Mouse (Mus musculus) layer of hippocampus, postnatal 14 days (tissue): ENCODE data around the gene Zfp385a. TPM values are rescaled to one million over a fixed set of nuclear protein-coding genes. Genes with fewer than 3 reads are reported as not detected.
"Not testable (repeated sequence)": the region's sequence is repeated elsewhere in the genome, so short reads cannot be mapped to it uniquely, and the experiment has no call there.

Source experiments
- DNase-seq, 2 experiments: peaks; one replicate each; pipeline ENCODE4 v3.0.0; 2021 to 2022; ENCODE audit warnings: low spot score in 2 of 2, mixed read lengths in 1 of 2
- total RNA-seq, 2 experiments: library from RNA; stranded (reverse); gene quantifications; 2 replicates each; pipeline ENCODE4 v1.2.3; 2021

The Zfp385a gene
- total RNA-seq, 2 experiments from 2014 or later, result 43.2 to 44.4 TPM

DNA sequence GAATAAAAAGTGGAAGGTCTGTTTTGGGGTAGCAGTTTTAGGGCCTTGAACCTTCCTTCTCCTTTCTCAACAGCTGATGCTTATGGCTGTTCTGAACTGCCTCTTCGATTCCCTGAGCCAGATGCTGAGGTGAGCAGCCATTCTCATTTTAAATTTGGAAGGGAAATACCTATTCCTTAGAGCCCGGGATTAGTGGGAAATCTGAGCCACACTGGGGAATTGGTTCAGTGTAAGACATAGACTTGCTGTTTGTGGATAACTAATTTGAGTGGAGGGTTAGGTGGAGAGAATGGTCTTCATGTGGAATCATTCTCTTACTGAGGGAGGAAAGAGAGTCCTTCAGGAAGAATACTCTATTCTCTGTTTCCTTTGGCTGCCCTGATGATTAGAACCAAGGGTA is 45.2 kb downstream of the Zfp385a start:
- no peak for DNase-seq

DNA sequence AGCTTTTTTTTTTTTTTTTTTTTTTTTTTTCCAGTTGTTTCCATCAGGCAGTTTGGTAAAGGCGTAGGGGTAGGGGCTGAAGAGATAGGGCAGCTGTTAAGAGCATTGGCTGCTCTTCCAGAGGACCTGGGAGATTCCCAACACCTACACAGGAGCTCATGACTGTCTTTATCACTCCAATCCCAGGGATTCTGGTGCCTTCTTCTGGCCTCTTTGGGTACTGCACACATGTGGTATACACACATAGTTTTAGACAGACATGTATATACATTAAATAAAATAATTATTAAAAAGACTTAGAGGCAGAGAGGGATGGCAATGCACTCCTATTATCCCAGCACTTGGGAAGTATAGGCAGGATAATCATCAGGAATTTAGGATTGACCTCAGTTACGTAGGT is 46.5 kb downstream of the Zfp385a start:
- DNase-seq, result no peak

DNA sequence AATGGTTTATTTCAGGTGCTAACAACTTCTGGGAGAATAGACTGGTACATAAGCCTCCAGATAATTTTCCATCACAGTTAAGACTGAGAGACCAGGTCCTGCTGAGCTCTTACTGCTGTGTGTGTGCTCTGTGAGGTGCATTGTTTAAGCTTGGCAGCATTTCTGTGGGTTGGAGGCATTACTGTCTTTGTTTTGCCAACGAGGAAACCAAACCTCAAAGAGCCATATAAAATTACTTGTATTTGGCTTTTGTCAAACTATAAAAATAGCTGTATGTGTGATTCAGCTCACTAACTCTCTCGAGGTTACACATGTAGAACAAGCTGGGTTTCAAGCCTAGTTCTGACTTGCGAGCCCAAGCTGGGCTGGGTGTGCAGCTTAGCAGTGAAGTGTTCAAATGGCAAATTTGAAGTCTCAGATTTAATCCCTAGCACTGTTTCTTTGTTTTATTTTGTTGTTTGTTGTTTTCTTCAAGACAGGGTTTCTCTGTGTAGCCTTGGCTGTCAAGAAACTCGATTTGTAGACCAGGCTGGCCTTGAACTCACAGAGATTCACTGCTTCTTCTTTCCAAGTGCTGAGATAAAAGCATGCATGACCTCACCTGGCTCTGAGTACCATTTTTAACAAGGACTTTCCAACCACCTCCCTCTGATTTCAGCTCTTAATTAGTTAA is 47.1 kb downstream of the Zfp385a start:
- no peak for DNase-seq

DNA sequence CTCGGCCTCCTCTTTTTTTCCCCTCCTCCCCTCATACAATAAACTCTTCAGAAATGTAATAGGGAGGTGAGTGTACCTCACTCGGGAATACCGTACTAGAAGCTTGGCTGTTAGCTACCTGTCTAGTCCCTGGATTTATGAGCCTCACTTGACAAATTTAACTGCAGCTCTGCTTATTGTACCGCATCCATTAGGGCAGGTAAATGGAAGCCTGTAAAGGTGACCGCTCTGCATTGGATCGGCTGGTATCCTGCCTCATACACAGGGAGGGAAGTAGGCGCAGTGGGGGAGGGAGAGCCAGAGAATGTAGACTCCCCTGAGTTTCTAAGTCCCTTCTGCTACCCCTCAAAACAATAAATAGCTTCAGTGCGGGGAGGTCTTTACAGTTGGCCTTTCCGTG is 49.0 kb downstream of the Zfp385a start:
- DNase-seq, result no peak

DNA sequence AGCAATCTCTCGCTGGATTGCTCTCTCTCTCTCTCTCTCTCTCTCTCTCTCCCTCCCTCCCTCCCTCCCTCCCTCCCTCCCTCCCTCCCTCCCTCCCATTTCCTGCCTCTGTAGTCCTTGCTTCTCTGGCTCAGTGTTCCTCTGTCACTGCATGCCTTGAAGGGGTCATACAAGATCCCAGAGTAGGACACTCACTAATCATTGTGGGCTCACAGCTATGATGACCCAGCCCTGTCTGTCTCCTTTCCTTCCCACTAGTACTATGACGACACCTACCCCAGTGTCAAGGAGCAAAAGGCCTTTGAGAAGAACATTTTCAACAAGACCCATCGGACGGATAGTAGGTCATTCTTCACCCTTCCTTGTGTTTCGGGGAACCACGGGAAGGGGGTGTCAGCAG is 49.5 kb downstream of the Zfp385a start:
- no peak for DNase-seq

DNA sequence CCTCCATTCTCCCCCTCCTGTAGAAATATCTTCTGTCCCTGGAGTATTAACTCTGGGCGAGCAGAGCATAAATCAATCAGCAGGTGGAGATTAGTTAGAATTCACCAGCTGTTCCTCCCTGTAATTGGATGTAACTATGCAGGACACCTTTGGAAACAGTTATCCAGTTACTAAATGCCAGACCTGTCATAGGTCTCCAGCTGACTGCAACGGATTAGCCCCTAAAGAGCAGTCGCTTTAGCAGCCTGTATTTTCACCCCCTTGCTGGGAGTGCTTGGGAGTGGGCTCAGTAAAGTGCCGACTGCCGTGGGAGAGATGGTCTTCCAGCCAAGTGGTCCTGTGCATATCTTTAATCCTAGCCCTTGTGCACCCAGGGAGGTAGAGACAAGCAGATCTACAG is 50.3 kb downstream of the Zfp385a start:
- DNase-seq, result no peak

DNA sequence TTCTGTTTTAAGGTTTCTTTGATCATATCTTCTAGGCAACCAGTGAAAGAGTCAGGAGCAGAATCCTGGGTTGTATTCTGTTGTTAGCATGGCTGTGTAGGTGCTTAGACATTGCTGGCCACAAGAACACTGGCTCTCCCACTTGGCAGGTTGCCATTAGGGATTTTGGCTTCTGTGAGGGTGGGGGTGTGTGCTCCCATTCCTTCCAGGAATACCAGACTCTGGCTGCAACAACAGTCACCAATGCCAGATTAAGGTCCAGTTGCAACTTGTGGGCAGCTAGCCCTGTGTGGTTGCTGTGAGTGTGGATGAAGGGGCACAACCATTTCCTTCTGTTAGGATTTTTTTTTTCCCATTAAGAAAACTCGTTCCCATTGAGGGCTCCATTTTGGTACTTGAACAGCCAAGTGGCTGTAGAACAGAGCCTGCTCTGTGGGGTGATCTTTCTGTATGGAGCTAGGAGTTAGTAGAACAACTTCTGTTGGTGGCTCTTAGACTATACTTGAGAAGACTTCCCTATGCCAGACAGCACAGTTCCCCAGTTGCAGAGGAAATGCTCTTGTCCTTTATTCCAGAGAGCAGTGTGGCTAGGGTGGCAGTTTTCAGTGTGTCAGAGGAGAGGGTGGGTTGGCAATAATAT is 54.0 kb downstream of the Zfp385a start:
- DNase-seq, result peak in 1 of 2 experiments; percentile 79

DNA sequence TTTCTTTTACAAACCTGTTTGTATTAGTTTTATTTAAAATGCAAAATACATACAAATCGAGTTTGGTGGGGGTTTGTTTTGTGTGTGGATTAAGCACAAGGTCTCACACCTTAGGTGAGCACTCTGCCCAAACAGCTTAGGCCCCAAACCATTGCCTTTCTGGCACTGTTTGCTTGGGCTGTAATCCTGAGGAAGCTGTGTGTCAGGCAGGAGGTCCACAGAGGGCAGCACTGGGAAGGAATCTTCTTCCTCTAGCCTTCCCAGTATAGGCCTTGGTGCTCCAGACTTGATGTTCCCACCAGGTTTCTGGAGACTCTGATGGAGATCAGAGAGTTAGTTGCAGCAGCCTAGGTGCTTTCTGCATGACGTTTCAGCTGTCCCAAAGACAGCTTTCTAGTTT is 55.2 kb downstream of the Zfp385a start:
- no peak for DNase-seq

DNA sequence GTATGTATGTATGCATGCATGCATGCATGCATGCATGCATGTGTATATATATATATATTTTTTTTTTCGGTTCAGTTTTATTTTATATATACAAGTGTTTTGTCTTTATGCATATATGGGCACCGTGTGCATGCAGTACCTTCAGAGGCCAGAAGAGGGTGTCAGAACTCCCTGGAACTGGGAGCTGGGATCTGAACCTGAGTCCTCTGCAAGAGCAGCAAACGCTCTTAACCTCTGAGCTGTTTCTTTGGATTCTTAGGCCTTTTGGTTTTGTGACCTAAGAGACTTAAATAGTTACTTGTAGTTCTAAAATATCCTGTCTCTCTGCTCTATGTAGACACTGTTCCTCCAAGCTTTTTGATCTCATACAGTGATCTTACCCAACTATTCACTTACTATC is 55.8 kb downstream of the Zfp385a start:
- peak in 1 of 2 experiments; percentile 36 for DNase-seq

DNA sequence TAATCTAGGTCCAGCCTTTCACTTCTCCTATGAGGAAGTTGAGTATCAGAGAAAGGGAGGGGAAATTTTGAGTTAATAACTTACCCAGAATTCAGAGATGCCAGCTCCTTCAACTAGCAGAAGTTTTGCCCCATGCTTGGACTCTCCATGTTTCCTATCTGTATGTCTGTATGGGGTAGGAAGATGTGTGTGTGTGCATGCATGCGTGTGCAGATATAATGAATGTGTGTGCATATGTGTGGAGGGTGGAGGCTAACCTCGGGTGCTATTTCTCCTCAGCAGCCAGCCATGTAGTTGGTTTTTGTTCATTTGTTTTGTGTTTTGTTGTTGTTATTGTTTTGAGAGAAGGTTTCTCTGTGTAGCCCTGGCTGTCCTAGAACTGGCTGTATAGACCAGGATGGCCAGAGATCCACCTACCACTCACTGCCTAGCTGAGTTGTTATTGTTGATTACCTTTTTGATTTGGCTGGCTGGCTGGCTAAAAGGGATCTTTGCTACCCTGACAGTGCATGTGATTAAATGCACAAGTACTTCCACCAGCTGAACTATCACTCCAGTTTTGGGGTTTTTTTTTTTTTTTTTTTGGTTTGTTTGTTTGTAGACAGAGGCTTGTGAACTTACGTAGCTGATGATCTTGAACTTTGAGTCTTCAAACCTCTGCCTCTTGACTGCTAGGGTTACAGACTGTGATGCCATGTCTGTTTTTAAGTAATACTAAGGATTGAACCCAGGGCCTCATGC is 58.3 kb downstream of the Zfp385a start:
- DNase-seq, result no peak

DNA sequence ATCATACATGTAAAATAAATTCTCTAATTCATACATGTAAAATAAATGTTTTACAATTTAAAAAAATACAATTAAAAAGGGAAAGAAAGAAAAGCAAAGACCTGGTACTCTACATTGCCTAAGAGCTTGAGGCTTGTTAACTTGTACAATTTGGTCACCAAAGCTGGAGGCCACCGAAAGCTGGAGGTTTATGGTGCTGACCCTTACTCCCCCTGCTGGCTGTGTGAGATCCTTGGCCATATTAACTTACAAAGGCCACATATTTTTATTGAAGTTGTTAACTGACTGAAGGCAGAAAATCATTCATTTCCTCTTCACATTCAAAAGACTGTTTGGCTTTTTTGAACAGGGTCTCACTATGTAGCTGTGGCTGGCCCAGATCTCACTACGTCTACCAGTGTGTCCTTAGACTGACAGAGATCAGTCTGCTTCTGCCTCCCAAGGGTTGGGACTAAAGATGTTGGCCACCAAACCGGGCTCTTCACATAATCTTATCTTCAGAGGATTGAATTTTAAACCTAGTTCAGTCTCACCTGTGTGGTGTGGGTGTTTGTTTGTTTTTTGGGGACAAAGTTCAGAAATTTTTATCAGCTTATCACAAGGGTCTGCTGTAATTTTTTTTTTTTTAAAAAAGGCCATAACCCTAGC is 59.0 kb downstream of the Zfp385a start:
- DNase-seq, result no peak

DNA sequence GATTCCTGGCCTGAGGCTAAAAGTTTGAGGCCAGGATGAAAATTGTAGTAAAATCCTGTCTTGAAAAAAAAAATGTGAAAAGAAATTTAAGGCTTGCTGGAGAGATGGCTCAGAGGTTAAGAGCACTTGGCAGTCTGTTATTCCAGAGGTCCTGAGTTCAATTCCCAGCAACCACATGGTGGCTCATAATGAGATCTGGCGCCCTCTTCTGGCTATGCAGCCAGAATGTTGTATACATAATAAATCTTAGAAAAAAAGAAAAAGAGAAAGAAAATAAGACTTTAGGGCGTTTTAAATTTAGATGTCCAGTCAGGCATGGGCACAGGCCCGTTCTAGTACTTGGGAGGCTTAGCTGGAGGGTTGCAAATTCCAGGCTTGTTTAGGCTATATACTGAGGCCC is 60.1 kb downstream of the Zfp385a start:
- no peak for DNase-seq

DNA sequence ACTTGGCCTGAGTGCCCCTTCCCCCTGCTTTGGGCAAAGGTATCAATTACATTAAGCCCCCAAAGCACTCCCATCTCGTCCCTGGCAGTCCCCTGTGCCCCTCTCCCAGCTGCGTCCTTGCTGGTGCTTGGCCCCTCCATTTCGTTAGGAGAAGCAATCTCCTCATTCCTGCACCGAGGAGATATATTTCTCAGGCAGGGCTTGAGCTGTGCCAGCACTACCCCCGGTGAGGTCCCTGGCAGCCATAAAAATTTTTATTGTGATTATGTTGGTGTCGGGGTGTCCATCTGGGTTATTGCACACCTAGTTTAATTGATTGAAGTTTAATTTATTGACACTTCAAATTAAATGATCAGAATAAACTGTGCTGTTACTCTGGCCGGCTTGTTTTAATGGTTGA is 61.9 kb downstream of the Zfp385a start:
- DNase-seq, result no peak

DNA sequence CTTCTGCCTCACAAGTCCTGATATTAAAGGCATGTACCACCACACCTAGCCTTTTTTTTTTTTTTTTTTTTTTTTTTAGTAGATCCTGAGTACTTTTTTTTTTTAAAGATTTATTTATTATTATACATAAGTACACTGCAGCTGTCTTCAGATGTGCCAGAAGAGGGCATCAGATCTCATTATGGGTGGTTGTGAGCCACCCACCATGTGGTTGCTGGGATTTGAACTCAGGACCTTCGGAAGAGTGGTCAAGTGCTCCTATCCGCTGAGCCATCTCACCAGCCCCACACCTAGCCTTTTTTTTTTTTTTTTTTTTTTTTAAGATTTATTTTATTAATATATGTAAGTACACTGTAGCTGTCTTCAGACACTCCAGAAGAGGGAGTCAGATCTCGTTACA is 64.0 kb downstream of the Zfp385a start:
- DNase-seq, result not testable (repeated sequence)

DNA sequence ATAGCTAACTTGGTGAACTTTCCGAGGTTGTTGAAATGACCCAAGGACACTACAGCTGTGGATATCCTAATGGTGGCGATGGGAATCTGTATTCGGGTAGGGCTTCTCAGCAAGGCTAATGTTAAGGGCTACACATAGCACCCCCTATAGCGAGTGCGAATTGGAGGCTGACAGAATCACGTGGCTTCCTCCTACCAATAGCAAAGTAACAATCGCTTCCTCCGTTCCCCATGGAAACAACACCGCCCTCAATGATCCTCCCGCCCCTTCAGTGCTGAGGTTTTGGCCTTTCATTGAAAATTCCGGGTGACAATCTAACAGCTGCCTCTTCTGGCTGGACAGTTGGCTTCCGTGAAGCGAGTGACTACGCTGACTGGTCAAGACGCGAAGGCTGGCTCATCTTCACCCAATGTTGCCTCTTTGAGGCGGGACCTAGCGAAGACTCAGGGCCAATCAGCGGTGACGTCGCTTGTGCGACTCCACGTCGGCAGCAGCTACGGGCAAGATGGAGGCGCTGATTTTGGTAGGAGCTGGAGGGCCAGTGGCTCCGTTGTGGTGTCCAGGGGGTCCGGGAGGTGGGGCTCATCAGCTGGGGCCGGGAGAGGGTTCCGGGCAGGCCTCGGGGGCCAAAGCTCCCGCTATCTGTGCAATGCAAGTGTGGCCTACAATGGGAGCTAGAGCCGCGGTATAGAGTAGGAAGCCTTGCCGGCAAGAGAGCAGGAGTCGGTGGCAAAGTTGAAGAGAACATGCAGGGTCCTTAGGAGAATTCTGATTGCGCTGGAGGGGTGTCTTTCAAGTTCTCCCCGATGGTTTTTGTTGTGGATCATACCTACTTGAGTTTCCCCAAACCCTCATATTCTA is 67.2 kb downstream of the Zfp385a start, which contains the start of gene Copz1:
Gene Copz1 (plus strand): TSS at position 296 of the 861 bp plus-strand sequence.
- peak; percentile 94 to 99 for DNase-seq

DNA sequence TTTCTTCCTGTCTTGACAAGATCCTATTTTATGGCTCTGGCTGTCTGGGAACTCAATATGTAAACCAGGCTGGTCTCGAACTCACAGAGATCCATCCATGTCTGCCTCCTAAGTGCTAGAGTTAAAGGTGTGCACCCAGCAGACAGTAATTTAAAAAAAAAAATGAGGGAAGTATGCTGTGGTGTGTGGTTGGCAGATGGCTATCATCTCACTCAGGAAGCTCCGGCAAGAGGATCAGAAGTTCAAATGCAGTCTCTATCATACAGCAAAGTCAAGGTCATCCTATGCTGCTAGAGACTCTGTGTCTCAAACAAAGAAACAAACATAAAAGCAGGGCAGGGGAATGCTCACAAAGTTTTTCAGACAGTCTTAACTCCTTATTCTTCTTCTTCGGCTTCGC is 71.0 kb downstream of the Zfp385a start:
- no peak for DNase-seq

DNA sequence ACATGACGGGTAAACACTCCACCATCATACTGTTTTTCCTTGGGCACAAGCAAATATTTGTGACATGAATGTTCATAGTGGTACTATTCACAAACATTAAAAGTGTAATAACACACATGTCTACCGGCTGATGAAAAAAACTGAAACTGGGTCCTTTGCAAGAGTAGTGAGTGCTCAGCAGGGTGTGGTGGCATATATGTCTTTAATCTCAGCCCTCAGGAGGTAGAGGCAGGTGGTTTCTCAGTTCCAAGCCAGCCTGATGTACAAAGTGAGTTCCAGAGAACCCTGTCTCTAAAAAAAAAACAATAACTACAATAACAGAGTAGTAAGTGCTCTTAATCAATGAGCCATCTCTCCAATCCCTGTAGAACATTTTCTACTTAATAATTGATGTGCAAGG is 75.1 kb downstream of the Zfp385a start:
- DNase-seq, result no peak
